8 mouse cellular contexts compared by ENCODE assay signal in the genomic region with DNA sequence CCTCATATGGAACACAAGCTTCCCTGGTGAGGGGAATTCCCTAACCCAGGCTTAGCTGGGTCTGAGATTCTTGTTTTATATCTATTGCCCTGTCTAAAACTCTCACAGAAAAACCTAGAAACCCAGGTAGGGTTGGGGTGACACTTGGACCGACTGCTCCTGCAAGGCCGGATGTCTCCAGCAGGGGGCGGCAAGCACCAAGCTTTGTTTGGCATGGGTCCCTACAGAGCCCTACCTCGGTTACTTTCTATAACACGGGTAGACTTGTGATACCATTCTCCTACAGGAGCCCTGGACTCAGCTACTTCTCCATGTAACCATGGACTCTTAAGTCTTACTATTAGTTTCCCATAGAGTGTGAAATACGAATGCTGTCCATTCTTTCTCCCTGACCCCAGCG. TPM values are rescaled to one million over a fixed set of nuclear protein-coding genes. Genes with fewer than 3 reads are reported as not detected.
DNase-seq lines count a peak whose midpoint lies in the region; ATAC-seq and TF ChIP-seq lines count a peak whose summit lies in the region.

No protein-coding gene starts in this region.

- H3K79me3 ChIP-seq in C2C12 (ENCODE audit: low read depth): no peaks in the 10 kb centered on the region

- no peak overlapping the region for H3K4me2 ChIP-seq in heart, embryonic 12.5 days
- H3K4me2 ChIP-seq in liver, postnatal 0 days (ENCODE audit: low read depth, low read length): no peak overlapping the region
- H3K4me2 ChIP-seq in neural tube, embryonic 15.5 days: no peak overlapping the region

- no peak overlapping the region for H3K4me3 ChIP-seq in C2C12 (ENCODE audit: insufficient read depth, poor library complexity, severe bottlenecking)
- H3K4me3 ChIP-seq in embryonic facial prominence, embryonic 10.5 days: no peak overlapping the region
- no peak overlapping the region for H3K4me3 ChIP-seq in heart, embryonic 12.5 days
- H3K4me3 ChIP-seq in liver, postnatal 0 days (ENCODE audit: low read depth, low read length): no peak overlapping the region
- H3K4me3 ChIP-seq in neural tube, embryonic 15.5 days (replicated peaks): no peak overlapping the region

- H3K27ac ChIP-seq in embryonic facial prominence, embryonic 10.5 days (replicated peaks): no peak overlapping the region
- H3K27ac ChIP-seq in heart, embryonic 12.5 days (ENCODE audit: poor library complexity, severe bottlenecking): no peak overlapping the region
- no peak overlapping the region for H3K27ac ChIP-seq in liver, postnatal 0 days (ENCODE audit: low read depth)
- no peak overlapping the region for H3K27ac ChIP-seq in neural tube, embryonic 15.5 days (replicated peaks)

- no peak overlapping the region for H3ac ChIP-seq in C2C12 (ENCODE audit: control insufficient read depth, insufficient read length, low read depth)

- peak; percentile 94 for DNase-seq in adrenal gland, postnatal 10 days
- DNase-seq in embryonic facial prominence, embryonic 10.5 days (ENCODE audit: low spot score): peak; percentile 84
- peak; percentile 84 for DNase-seq in kidney, postnatal 14 days
- DNase-seq in liver, postnatal 0 days: peak; percentile 89
- peak; percentile 53 to 55 for DNase-seq in thymus, adult 18-20 months

- ATAC-seq in heart, embryonic 12.5 days (ENCODE audit: insufficient number of reproducible peaks, low FRiP score): 0 out of 2 replicates have a peak, but pooled peaks have one; percentile 12
- peak; percentile 47; the same call in 1 of the 2 replicates for ATAC-seq in liver, postnatal 0 days
- peak; percentile 67 for ATAC-seq in neural tube, embryonic 15.5 days (ENCODE audit: low FRiP score)

- no peak for TF ChIP-seq EP300 in liver, postnatal 0 days (IDR thresholded peaks at IDR 0.05; ENCODE audit: low read depth)

- no peaks in the 10 kb centered on the region for H3K36me3 ChIP-seq in C2C12 (ENCODE audit: control insufficient read depth, insufficient read depth)
- no peaks in the 10 kb centered on the region for H3K36me3 ChIP-seq in embryonic facial prominence, embryonic 10.5 days (replicated peaks)
- H3K36me3 ChIP-seq in heart, embryonic 12.5 days: no peaks in the 10 kb centered on the region
- no peaks in the 10 kb centered on the region for H3K36me3 ChIP-seq in liver, postnatal 0 days (replicated peaks; ENCODE audit: insufficient read depth, low read length)
- no peaks in the 10 kb centered on the region for H3K36me3 ChIP-seq in neural tube, embryonic 15.5 days

- H3K9ac ChIP-seq in heart, embryonic 12.5 days: no peak overlapping the region
- no peak overlapping the region for H3K9ac ChIP-seq in liver, postnatal 0 days (replicated peaks)
- no peak overlapping the region for H3K9ac ChIP-seq in neural tube, embryonic 15.5 days (replicated peaks)

- H3K4me1 ChIP-seq in embryonic facial prominence, embryonic 10.5 days: peaks cover 9% of the 10 kb centered on the region
- H3K4me1 ChIP-seq in heart, embryonic 12.5 days (replicated peaks): no peaks in the 10 kb centered on the region
- H3K4me1 ChIP-seq in liver, postnatal 0 days (ENCODE audit: insufficient read depth): peaks cover 4% of the 10 kb centered on the region
- no peaks in the 10 kb centered on the region for H3K4me1 ChIP-seq in neural tube, embryonic 15.5 days

- H3K27me3 ChIP-seq in C2C12 (ENCODE audit: control insufficient read depth, insufficient read depth, insufficient read length): no peaks in the 10 kb centered on the region
- peaks cover 20% of the 10 kb centered on the region for H3K27me3 ChIP-seq in embryonic facial prominence, embryonic 10.5 days (replicated peaks; ENCODE audit: low read depth, poor library complexity, severe bottlenecking)
- peaks cover 36% of the 10 kb centered on the region for H3K27me3 ChIP-seq in heart, embryonic 12.5 days (replicated peaks)
- no peaks in the 10 kb centered on the region for H3K27me3 ChIP-seq in liver, postnatal 0 days (ENCODE audit: insufficient read depth, low read length)
- H3K27me3 ChIP-seq in neural tube, embryonic 15.5 days (replicated peaks): peaks cover 28% of the 10 kb centered on the region

- 20% methylated on average over 7 of the region's 7 CpGs for WGBS in embryonic facial prominence, embryonic 10.5 days
- WGBS in heart, embryonic 12.5 days: 21% methylated on average over 7 of the region's 7 CpGs
- 21% methylated on average over 7 of the region's 7 CpGs for WGBS in liver, postnatal 0 days (ENCODE audit: insufficient replicate concordance)
- 23% methylated on average over 7 of the region's 7 CpGs for WGBS in neural tube, embryonic 15.5 days

- peak; percentile 76 for TF ChIP-seq CTCF in C2C12 (IDR thresholded peaks at IDR 0.05; ENCODE audit: control insufficient read depth, insufficient read depth, insufficient read length)
- TF ChIP-seq CTCF in liver, postnatal 0 days (IDR thresholded peaks at IDR 0.05; ENCODE audit: low read depth): peak; percentile 97

- no peaks in the 10 kb centered on the region for H3K9me3 ChIP-seq in embryonic facial prominence, embryonic 10.5 days
- no peaks in the 10 kb centered on the region for H3K9me3 ChIP-seq in heart, embryonic 12.5 days (replicated peaks)
- no peaks in the 10 kb centered on the region for H3K9me3 ChIP-seq in liver, postnatal 0 days (ENCODE audit: low read length)
- H3K9me3 ChIP-seq in neural tube, embryonic 15.5 days (replicated peaks): no peaks in the 10 kb centered on the region

- H3K79me2 ChIP-seq in C2C12 (ENCODE audit: control insufficient read depth, insufficient read depth): no peaks in the 10 kb centered on the region

TF ChIP-seq in C2C12, 6 proteins besides CTCF, POLR2A, EP300 and RAD21:
- TF ChIP-seq FOSL1 (IDR thresholded peaks at IDR 0.05; ENCODE audit: insufficient read depth, low read length, poor library complexity, severe bottlenecking) (no peak), USF1 (IDR thresholded peaks at IDR 0.05; ENCODE audit: low read depth) (no peak), MYOD1 (IDR thresholded peaks at IDR 0.05; ENCODE audit: control insufficient read depth, insufficient read length, low read depth) (no peak), MYOG (IDR thresholded peaks at IDR 0.05; ENCODE audit: control insufficient read depth, extremely low read depth, insufficient read length) (no peak), MAX (IDR thresholded peaks at IDR 0.05) (no peak), CEBPB (IDR thresholded peaks at IDR 0.05; ENCODE audit: low read depth) (no peak)
TF ChIP-seq in C2C12: peak in this region for 0.

RNA-seq across cellular contexts. Expression of a gene that starts 43.2 kb away (rescaled TPM):
- 1.9 TPM for polyA plus RNA-seq in C2C12 (2012; fragmentation: generic; extraction: Trizol)
- 1 to 10 TPM; 1.2 to 4.2 TPM for total RNA-seq in adrenal gland, postnatal 10 days (2021)
- 17.4 and 18.0 TPM in 2 replicates for polyA plus RNA-seq in embryonic facial prominence, embryonic 10.5 days (2016; fragmentation: Nextera tagmentation; extraction: Ambion mirVana)
- 3.7 and 4.1 TPM in 2 replicates for polyA plus RNA-seq in heart, embryonic 12.5 days (2016; fragmentation: Nextera tagmentation; extraction: Ambion mirVana)
- polyA plus RNA-seq in liver, postnatal 0 days (2015; fragmentation: Nextera tagmentation; extraction: Ambion mirVana): 0.64 and 0.69 TPM in 2 replicates
- 114 and 139 TPM in 2 replicates for polyA plus RNA-seq in neural tube, embryonic 15.5 days (2015; fragmentation: Nextera tagmentation; extraction: Ambion mirVana)

RNA-seq across cellular contexts. Expression of a gene that starts 44.2 kb away (rescaled TPM):
- polyA plus RNA-seq in C2C12 (2012; fragmentation: generic; extraction: Trizol): 5.6 TPM
- total RNA-seq in adrenal gland, postnatal 10 days (2021): 10 to 100 TPM; 16.4 to 23.6 TPM
- polyA plus RNA-seq in embryonic facial prominence, embryonic 10.5 days (2016; fragmentation: Nextera tagmentation; extraction: Ambion mirVana): 21.8 and 22.3 TPM in 2 replicates
- polyA plus RNA-seq in heart, embryonic 12.5 days (2016; fragmentation: Nextera tagmentation; extraction: Ambion mirVana): 5.6 and 5.7 TPM in 2 replicates
- 11.5 and 13.0 TPM in 2 replicates for polyA plus RNA-seq in liver, postnatal 0 days (2015; fragmentation: Nextera tagmentation; extraction: Ambion mirVana)
- polyA plus RNA-seq in neural tube, embryonic 15.5 days (2015; fragmentation: Nextera tagmentation; extraction: Ambion mirVana): 16.6 and 22.8 TPM in 2 replicates

RNA-seq across cellular contexts. Expression of a gene that starts 54.0 kb away (rescaled TPM):
- polyA plus RNA-seq in C2C12 (2012; fragmentation: generic; extraction: Trizol): not detected
- not detected for total RNA-seq in adrenal gland, postnatal 10 days (2021)
- 0.88 and 0.98 TPM in 2 replicates for polyA plus RNA-seq in embryonic facial prominence, embryonic 10.5 days (2016; fragmentation: Nextera tagmentation; extraction: Ambion mirVana)
- polyA plus RNA-seq in heart, embryonic 12.5 days (2016; fragmentation: Nextera tagmentation; extraction: Ambion mirVana): not detected in 2 replicates
- not detected in 2 replicates for polyA plus RNA-seq in liver, postnatal 0 days (2015; fragmentation: Nextera tagmentation; extraction: Ambion mirVana)
- polyA plus RNA-seq in neural tube, embryonic 15.5 days (2015; fragmentation: Nextera tagmentation; extraction: Ambion mirVana): 0.35 and 0.68 TPM in 2 replicates

Comparison
In these comparisons a context has a peak if more than half of its experiments do, and no peak if none do; other contexts are left out.
1. ATAC-seq: peak in every context shown above with its lines; median percentile 67 in neural tube, embryonic 15.5 days; 47 in liver, postnatal 0 days; 12 in heart, embryonic 12.5 days.